Mouse (Mus musculus): ENCODE results near the gene Ulk4.

Ulk4 gene

DNA sequence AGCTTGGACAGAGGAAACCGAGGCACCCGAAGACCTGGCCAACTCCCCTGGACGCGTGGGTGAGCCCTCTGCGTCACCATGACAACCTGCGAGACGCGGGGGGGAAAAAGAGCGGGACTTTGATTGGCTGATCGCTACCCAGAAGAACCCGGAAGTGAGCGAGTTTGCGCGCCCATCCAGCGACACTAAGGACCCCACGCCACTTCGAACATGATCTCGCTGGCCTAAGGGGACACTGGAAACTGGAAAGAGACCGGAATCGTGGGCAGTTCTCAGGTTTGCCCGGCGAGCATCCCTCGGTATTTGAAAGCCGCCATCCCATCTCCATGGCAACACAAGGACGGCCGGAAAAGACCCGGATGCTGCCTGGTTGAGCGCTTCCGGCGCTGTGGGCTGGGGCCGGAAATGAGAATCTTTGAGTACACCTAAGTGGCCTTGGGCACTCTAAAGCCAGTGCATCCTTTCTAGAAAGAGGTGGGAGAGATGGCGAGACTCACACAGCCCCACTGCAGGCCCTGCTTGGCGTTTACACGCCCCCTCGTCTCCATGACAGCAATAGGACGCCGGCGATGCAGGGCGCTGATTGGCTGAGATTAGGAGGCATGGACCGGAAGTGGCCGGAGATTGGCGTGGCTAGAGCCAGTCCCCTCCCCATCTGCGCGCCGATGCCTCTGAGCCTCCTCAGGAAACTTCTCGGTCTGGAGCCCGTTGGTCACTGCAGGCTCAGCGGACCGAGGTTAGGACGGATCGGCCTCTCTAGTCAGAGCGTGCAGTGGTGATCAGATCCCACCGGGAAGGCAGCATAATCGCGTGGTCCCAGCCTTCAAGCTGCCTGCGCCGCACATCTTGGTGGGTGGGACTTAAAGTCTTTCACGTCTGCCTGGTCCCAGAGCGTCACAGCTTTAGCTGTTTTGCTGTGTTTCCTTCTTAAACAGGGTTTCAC is at the start of gene Ulk4:
Gene Ulk4, minus strand, starts transcription at position 80 of the 943 bp plus-strand sequence.
- in situ Hi-C loops (cut with MboI; ENCODE audit: unreplicated experiment in 2 of 2), result loop anchor here in 1 of 2 experiments (25.0 kb wide), 3 partner anchors 435 to 1440 kb away; partner anchors contain the start of genes Csrnp1, Nktr, Scn11a and Sec22c

DNA sequence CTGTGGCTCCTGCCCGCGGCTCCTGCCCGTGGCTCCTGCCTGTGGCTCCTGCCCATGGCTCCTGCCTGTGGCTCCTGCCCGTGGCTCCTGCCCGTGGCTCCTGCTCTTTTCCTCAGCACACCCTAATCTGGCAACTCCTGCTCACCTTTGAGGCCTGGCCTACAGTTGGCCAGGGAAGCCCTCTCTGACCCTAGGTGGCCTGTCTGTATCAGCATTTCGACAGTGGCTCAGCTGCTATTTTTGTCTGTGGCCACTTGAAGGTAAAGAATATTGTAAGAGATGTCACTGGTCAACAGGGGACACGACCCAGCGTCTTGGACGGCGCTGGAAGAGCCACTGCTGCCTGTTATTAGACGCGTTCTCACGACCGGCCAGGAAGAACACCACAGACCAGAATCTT is 45.0 kb upstream of the Ulk4 start:
- in situ Hi-C loops (cut with MboI; ENCODE audit: unreplicated experiment in 2 of 2), result no loop called here

DNA sequence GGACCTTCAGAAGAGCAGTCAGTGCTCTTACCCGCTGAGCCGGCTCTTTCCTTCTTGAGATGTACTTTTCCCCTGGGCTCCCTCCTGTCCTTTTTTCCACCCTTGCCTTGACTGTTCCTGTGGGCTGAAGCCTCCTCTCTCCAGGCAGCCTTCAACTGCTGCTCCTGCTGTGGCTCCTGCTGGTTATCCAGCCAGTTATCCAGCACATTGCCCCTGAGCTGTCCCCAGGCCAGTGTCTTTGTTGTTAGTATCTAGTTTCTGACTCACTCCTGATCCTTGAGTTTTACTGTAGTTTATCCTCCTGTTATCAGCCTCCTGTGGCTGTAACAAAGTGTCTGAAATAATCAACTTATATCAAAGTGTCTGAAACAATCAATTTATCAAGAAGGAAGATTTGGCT is 44.1 kb upstream of the Ulk4 start:
- in situ Hi-C loops (cut with MboI; ENCODE audit: unreplicated experiment in 2 of 2), result no loop called here

DNA sequence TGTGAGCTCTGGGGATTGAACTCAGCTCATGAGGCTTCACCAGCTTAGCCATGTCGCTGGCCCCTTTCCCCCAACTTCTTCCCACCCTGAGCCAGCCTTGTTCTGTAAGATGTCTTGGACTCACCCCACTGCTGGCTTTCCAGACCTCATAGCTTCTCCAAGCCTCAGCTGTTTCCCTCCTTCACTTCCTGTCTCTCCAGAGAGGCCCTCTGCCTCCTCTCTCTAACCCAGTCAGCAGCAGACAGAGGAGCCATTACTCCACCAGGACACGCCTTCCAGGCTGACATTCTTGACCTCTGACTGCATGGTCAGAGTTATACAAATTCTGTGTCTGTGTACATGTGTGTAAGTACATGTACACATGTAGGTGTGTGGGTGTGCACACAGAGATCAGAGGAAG is 43.4 kb upstream of the Ulk4 start:
- in situ Hi-C loops (cut with MboI; ENCODE audit: unreplicated experiment in 2 of 2), result no loop called here

DNA sequence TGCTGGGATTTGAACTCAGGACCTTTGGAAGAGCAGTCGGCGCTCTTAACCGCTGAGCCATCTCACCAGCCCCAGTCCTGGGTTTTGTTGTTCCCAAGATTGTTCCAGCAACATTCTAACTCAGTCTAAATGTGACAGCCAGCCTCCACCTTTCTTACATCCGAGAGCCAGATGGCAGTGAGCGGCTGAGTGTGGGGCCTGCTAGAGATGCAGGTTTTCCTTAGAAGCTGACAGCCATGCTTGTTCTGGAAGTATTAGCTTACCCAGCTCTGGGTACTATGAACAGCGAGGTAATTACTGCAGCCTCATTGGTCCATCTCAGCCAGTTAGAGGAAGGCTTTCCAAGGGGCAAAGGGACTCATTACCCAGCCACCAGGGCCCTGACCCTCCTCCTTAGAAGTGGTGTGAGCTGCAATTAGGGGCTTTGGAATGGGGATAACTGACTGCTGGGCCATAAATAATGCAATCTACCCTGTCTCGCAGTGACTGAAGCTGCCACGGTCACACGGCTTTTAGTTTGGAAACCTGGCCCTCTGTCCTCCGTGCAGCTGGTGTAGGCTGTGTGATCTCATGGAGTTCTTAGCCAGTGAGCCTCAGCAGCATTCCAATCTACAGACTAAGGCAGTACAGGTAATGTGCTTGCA is 42.4 kb upstream of the Ulk4 start:
- in situ Hi-C loops (cut with MboI; ENCODE audit: unreplicated experiment in 2 of 2), result no loop called here

DNA sequence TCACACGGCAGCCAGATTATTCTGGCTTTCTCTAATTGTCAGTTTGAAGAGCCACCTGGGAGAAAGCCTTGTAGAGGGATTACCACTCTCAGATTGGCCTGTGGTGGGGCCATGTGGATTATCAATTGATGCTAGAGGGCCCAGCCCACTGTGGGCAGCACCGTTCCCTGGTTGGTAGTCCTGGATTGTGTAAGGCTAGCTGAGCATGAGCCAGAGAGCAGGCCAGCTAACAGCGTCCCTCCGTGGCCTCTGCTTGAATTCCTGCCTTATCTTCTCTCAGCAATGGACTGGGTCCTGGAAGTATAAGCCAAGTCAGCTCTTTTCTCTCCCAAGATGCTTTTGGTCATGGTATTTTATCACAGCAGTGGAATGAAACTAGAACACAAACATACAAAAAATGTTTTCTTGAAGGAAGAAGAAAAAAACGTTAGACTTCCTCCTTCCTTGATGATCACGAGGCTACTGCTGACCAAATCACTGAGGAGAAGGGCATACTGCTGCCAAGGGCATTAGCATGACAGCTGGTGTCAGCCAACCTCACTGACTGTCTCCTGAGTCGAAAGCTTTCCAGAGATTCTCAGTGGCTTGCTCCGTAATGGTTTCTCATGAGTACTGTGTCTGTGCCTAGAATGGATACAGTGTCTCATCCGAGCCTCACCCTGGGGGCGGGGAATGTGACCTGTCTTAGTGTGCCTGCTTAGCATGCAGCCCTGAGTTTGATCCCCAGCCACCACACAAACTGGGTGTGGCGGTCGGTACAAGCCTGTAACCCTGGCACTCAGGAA is 39.8 kb upstream of the Ulk4 start:
- in situ Hi-C loops (cut with MboI; ENCODE audit: unreplicated experiment in 2 of 2), result no loop called here

DNA sequence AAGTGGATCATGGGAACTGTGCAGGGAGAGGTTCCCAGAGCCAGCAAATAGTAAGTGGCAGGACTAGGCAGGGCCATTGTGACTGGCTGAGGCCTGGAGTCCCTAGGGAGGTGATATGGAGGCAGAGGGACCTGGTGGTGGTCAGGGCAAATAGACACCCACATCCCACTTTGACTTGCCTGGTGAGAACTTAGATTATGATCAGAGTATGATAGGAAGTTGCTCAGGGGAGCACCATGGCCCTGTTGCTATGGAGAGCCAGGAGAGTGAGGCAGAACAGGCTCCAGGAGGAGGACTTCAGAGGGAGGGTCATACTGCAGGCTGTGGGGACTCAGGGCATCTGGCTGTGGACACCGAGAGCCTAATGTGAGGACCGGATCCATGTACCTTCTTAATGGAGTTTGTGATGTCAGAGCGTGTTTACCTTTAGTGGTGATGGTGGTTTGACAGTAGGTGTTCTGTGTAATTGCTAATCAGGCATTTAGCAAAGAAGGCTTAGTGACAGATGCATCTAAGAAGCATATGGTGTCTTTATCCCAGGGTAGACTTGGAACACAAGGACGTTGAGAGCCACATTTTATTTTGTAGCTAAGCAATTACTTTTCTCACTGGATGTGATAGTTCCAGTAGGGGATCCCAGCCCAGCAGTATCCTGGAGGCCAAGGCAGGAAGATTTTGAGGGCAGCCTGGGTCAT is 39.1 kb upstream of the Ulk4 start:
- in situ Hi-C loops (cut with MboI; ENCODE audit: unreplicated experiment in 2 of 2), result no loop called here

DNA sequence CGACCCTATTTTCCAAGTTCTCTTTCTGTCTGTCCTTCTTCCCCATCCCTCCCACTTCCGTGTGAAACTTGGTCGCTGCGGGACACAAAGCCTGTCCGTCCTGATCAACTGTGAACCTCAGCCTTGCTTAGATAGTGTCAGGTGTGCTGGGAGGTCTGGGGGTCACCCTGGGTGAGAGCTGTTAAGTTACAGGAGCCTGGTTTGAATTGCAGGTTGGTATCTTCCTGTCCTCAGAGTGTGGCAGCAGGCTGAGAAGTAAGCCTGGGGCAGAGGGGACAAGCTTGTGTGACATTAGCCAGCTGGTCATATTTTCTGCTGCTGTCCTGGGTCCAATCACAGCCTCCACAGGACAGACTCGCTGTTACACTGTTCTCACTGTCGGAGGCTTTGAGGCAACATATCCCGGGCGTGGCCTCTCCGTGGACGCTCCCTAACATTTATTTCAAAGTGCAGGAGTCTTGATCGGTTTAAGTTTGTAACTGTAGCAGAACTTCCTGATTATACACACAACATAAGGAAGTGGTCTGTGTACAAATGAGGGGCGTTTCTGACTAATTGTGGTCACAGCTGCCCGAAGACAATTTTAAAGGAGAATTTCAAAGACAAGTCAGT is 37.6 kb upstream of the Ulk4 start:
- in situ Hi-C loops (cut with MboI; ENCODE audit: unreplicated experiment in 2 of 2), result no loop called here

DNA sequence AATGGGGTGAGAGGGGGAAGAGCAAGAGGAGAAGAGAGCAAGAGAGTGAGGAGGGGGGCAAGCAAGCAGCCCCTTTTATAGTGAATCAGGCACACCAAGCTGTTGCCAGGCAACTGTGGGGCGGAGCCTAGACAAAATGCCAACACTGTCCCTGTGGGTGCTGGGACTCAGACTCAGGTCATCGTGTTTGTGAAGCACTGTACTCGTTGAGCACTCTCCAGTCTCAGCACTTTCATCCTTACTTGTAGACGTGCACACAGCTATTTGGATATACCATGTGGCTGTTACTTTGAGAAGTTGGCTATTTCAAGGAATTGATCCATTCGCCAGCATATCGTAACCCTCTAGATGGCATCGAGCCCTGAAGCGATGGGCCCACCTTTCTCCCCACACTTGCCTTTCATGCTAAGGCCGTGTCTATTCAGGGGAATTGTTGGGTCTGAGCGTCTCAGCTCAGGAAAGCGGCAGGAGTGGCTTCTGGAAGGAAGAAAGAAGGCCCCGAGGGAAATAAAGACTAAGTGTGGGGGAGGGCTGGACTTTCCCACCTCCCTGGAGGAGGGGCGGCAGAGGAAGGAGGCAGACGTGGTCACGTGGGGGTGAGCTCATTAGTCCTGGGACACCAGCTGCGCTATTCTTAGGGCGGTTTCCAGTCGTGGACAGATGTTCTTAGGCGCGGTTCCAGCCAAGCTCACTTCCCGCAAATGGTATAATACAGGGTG is 36.8 kb upstream of the Ulk4 start:
- in situ Hi-C loops (cut with MboI; ENCODE audit: unreplicated experiment in 2 of 2), result no loop called here

DNA sequence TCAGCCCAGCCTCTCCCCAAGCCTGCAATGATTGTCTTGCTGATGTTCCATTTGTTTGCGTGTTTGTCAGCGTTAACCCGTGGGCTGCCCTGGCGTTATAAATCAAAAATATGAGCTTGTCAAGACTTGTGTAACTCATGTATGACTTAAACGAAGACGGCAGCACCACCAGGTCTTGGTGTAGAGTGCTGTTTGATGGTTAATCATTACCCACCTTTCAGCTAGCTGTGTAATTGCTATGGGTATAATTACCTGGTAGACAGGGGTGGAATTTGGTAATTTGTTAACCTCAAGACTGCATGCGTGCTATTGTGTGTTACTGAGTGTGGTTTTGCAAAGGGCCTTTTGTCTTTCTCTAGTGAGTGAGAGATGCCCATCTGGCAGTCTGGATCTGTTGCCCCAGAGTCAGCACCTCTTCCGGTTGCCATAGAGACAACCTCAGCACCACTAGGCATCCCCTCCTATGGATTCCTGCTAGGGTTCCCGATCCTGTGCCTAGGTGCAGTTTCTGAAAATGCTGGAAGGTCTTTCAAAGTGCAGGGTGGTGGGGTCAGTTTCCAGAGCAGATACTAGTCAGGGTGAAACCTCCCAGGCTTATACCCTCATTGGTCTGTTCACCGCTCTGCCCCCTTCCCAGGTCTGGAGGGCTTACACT is 35.4 kb upstream of the Ulk4 start:
- in situ Hi-C loops (cut with MboI; ENCODE audit: unreplicated experiment in 2 of 2), result no loop called here

DNA sequence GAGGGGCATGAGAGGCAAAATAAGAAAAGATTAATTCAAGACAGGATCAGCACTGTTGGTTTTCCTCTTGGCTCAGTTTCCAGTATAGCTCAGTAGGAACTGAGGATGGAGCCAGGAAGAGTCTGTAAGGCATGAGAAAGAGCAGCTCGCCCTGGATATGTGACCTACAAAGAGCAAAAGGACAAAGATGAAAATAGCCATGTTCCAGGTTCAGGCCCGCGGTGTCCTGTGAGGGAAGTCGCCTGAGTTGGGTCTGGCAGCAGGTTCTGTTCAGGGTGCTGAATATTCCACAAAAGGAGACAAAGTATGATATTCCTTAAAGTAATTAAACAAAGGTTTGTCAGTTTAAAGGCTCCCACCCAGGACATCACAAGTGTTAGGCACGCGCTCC is 34.8 kb upstream of the Ulk4 start:
- in situ Hi-C loops (cut with MboI; ENCODE audit: unreplicated experiment in 2 of 2), result no loop called here

DNA sequence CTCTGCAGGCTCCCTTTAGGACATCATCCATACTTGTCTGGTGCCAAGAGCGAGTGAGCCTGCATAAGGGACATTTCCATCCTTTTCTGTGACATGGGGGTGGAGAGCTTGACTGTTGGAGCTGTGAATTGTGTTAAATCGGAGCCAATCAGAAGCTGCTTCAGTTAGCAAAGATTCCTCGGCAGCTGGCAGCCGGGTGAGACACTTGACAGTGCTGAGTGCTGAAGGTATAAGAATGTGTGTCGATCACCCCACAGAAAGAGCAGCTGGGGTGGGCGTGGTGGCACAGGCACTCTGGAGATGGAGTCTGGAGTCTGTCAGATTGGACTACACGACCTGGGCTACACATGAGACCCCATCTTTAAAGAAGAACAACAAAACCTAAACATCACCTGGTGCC is 33.5 kb upstream of the Ulk4 start:
- in situ Hi-C loops (cut with MboI; ENCODE audit: unreplicated experiment in 2 of 2), result no loop called here

DNA sequence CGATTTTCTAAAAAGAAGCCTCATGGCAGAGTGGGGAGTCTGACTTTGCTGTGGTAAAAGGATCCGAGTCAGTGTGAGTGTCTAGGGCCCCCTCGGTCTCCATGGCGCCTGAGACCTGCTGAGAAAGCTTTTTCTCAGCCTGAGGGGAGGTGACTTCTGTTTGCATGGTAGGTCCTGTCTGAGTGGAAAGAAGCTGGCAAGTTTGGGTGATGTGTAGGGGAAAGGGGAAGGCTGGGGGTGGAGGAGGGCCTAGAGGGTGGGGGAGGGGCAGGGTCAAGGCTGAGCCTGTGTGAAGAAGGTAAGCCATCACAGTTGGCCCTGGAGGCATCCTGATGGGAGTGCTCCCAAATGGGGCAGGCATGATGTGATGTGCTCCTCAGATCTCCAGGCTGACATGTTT is 32.3 kb upstream of the Ulk4 start:
- in situ Hi-C loops (cut with MboI; ENCODE audit: unreplicated experiment in 2 of 2), result no loop called here

DNA sequence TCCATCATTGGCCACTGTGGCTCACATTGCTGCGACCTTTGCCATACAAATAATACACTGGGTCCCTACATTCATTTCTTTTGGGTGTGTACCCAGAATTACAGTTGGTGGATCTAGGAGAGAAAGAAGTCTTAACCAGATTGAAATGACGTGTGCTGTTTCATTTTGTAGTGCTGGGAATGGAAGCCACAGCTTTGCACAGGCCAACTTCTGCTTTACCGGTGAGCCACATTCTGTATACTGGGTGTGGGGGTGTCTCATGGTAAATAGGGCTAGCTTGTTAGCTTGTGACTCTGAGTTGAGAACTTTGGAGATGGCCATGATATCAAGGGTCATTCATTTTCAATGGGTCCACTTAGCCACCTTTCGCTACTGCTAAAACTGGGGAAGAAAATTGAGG is 28.5 kb upstream of the Ulk4 start:
- in situ Hi-C loops (cut with MboI; ENCODE audit: unreplicated experiment in 2 of 2), result no loop called here

DNA sequence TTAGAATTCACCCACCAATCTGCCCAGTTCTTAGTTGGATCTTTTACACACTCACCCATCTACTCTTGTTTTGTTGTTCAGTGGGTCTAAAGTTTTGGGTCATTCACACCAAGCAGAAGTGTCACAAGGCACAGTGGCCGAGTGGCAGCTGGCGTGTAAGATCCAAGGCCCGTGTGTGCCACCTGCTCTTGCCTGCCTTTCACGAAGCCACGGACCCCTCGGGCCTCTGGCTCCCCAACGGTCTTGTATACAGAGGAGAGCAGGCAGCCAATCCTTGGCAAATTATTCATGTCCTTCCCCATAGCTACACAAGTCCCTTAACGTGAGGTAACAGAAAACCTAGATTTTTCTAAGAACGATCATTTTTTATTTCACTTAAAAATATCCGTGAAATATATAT is 27.5 kb upstream of the Ulk4 start:
- in situ Hi-C loops (cut with MboI; ENCODE audit: unreplicated experiment in 2 of 2), result no loop called here

DNA sequence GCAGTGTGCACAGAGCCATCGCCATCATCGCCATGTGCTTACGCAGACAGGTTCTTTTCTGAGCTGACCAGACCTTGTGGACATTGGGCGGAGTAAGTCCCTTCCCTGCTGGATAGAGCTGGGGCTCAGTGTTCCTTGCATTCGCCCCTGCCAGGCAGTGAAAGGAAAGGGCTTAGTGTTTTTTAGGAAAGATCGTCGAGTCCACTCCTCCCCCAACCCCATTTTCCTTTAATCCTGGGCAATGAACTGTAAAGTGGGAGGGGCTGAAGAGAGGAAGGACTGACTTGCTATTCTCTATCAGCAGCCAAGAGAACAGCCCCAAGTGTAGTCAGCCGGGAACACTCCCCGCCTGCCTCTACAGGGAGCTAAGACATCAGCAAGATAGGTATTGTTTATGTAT is 26.8 kb upstream of the Ulk4 start:
- in situ Hi-C loops (cut with MboI; ENCODE audit: unreplicated experiment in 2 of 2), result no loop called here

DNA sequence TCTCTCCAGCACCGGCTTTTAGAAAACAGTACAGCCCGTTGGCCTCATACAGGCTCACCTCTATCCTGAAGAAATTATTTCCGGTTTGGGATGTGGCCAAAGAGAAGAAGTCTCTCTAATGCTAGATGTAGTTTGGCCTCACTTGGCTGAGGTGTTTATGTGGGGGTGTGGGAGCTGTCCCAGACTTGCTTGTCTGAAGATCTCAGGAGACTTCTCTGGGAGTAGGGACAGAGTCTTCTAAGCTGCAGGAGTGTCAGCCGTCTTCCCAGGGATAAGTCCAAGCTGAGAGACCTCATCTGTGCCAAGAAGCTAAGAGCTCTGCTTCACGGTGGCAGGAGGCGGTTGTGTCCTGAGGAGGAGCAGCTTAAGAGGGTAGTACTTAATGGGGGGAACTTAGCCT is 26.1 kb upstream of the Ulk4 start:
- in situ Hi-C loops (cut with MboI; ENCODE audit: unreplicated experiment in 2 of 2), result no loop called here

DNA sequence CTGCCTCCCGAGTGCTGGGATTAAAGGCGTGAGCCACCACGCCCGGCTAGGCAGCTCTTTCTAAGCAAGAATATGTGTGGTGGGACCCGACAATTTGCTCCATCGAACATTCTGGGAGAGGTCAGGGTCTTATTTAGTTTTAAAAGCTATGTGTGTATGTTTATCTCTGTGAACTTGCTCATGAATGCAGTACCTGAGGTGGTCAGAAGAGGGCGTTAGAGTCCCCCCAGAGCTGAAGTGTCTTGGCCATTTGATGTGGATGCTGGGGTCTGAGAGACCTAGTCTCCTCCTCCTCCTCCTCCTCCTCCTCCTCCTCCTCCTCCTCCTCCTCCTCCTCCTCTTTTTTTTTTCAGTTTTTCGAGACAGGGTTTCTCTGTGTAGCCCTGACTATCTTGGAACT is 25.5 kb upstream of the Ulk4 start:
- in situ Hi-C loops (cut with MboI; ENCODE audit: unreplicated experiment in 2 of 2), result no loop called here
